ENCODE assay signal across 26 mouse cellular contexts in the genomic region with DNA sequence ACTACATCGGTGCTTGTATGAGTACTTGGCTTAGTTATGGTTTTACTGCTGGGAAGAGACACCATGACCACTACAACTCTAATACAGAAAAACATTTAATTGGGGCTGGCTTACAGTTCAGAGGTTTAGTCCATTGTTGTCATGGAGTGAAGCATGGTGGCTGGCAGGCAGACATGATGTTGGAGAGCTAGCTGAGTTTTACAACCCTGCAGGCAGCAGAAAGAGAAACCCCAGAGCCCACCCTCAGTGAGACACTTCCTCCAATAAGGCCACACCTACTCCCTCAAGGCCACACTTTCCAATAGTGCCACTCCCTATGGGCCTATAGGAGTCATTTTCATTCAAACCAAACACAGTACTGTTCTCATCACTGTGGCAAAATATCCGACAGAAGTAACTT.
"Had no signal": no experiment of that assay in that cellular context is flagged by ENCODE, and none has a peak within 500 bp of the region (broad histone marks: within the 10 kb centered on the region; RNA-seq: fewer than 3 reads in every experiment).

No protein-coding gene starts in this region.

- H3K27ac ChIP-seq: gastrocnemius, adult 2 months; hindbrain, embryonic 10.5 days; hindbrain, embryonic 12.5 days; hindbrain, embryonic 14.5 days; intestine, embryonic 15.5 days; layer of hippocampus, adult 2 months; left cerebral cortex, adult 2 months; limb, embryonic 13.5 days; limb, embryonic 15.5 days; liver, embryonic 12.5 days; liver, embryonic 14.5 days had no signal

- H3K27me3 ChIP-seq: hindbrain, embryonic 12.5 days; intestine, embryonic 15.5 days; limb, embryonic 13.5 days; limb, embryonic 15.5 days; liver, embryonic 12.5 days had no signal

- H3K9ac ChIP-seq: heart, embryonic 12.5 days; hindbrain, embryonic 12.5 days; hindbrain, embryonic 14.5 days; intestine, embryonic 15.5 days; limb, embryonic 13.5 days; limb, embryonic 15.5 days; liver, embryonic 12.5 days; liver, embryonic 14.5 days had no signal

- H3K36me3 ChIP-seq: heart, embryonic 12.5 days; hindbrain, embryonic 10.5 days; hindbrain, embryonic 12.5 days; intestine, embryonic 15.5 days; limb, embryonic 13.5 days; limb, embryonic 15.5 days; liver, embryonic 12.5 days had no signal

- ATAC-seq: inflammation-experienced regulatory T-cells, adult 6 months; intestine, embryonic 15.5 days; intestine, postnatal 0 days; liver, embryonic 12.5 days had no signal

- DNase-seq: gastrocnemius, adult 2 months; gastrocnemius, postnatal 10 days; gastrocnemius, postnatal 25 days; heart, adult 18-20 months; heart, postnatal 10 days; heart, postnatal 4 days; kidney, adult 18-20 months; kidney, adult 8-10 months; kidney, postnatal 10 days; kidney, postnatal 25 days; kidney, postnatal 4 days; left cerebral cortex, postnatal 4 days; lung, adult 18-20 months had no signal

- H3K4me3 ChIP-seq: gastrocnemius, adult 2 months; heart, embryonic 12.5 days; hindbrain, embryonic 10.5 days; hindbrain, embryonic 12.5 days; intestine, embryonic 15.5 days; layer of hippocampus, adult 2 months; left cerebral cortex, adult 2 months; limb, embryonic 13.5 days; limb, embryonic 15.5 days; liver, embryonic 12.5 days had no signal

- H3K9me3 ChIP-seq: heart, embryonic 12.5 days; hindbrain, embryonic 10.5 days; hindbrain, embryonic 12.5 days; intestine, embryonic 15.5 days; limb, embryonic 13.5 days; limb, embryonic 15.5 days; liver, embryonic 12.5 days had no signal

- H3K4me1 ChIP-seq: heart, embryonic 12.5 days; hindbrain, embryonic 10.5 days; intestine, embryonic 15.5 days; limb, embryonic 13.5 days had no signal

- H3K4me2 ChIP-seq: heart, embryonic 12.5 days; hindbrain, embryonic 12.5 days; hindbrain, embryonic 14.5 days; intestine, embryonic 15.5 days; limb, embryonic 13.5 days; limb, embryonic 15.5 days; liver, embryonic 12.5 days had no signal
